Mouse (Mus musculus) A20 (cell line): Measurements from ENCODE around the gene Hist1h2ai.

Source experiments
- DNase-seq: peaks from one replicate; pipeline ENCODE4 v3.0.0-alpha.2; 2011; ENCODE audit warnings: low read depth, low spot score

Hist1h2ai gene

DNA sequence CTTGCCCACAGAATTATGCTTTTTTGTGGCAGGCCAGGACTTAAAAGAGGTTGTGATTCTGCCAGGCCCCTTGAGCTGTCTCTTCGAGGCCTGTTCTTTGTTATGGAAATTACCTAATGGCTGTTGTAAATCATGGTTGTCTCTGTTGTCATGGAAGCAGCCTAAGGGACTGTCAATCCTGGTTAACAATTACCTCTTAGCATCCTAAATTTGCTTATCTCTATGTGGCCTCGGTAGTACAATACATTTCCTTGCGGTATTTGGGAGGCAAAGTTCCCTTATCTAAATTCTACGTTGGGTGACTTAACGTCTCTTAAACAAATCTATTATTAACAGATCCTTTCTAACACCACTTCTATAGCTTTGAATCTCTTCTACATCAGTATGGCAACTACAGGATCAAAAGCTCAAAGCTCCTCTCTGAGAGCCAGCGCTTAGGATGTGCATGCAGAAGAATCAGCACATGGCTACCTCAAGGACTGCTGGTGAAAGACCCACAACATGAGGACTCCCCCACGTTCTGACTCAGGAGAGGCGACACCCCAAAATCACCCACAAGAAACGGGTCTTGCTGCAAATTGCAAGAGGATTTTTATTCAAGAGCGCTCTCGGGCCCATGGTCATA is 11.8 kb downstream of the Hist1h2ai start:
- no peak for DNase-seq

DNA sequence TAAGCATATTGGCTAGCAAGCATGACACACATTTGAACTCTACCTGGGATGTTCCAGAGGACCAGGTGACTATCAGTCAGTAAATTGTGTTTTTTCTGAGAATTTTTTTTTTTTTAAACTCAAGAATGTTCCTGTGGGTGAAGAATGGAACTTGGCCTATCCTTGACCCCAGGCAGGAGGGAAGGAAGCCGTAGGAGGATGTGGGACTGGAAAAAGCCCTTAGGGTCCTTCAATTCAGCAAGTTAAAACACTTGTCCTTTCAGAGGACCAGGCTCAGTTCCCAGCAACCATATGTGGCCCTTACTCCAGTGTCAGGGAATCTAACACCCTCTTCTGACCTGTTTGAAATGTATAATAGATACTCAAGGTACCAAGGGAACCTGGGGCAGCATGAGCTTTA is 13.3 kb downstream of the Hist1h2ai start:
- DNase-seq: no peak

DNA sequence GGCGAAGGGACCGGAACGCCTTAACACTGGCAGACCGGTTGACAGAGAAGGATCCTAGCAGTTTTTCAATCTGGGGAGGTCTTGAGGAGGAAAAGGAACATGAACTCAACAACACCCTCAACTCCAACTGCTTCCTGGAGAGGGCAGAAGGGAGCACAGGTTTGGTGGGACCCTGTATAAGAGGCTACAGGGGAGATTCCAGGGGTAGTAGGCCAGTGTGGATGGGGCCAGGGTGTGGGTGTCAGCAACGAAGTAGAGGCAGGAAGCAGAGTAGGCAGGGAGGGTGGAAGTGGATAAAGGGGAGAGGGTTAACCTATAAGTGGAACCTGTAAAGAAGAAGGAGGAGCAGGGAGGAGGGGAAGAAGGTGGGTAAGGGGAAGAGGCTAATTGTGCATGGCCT is 17.2 kb downstream of the Hist1h2ai start:
- peak; percentile 48 for DNase-seq

DNA sequence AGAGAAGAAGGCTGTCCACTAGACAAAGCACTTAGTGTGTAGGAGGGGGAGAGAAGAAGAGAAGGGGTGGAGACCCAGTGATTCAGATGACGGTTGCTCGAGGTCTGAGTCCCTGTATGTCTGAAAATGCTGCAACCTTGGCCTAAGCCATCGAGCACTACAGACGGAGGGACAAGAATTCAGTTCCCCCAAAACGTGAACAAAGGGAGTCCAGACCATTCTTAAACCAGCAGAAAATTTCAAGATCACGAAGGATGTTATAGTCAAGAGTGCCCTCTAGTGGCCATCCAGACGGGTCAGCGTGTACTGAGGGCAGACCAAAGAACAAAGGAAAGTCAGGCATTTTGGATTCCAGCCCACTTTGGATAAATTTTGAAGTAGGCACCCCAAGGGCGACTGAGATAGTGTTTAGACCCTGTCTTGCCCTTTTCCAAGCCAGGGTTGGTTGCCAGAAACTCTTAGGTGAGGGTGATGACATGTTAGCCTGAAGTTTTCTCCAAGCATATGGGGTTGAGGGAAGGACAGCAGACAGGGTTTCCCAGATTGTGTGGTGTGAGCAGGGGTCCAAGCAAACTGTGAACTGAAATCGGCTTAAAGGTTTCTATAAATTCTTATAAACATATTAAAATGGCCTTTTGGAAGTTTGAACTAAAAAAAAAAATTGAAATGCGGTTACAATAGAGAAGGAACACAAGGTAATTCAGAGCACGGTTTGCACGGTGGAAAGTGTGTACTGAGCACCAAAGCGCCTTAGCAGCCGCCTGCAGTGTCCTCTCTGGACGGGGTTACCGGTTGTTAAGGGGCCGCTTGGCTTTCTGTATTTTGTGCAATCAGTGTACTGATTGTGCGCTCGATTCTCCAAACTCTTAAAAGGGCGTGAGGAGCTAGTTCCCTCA is 18.0 kb downstream of the Hist1h2ai start:
- DNase-seq: peak; percentile 90

DNA sequence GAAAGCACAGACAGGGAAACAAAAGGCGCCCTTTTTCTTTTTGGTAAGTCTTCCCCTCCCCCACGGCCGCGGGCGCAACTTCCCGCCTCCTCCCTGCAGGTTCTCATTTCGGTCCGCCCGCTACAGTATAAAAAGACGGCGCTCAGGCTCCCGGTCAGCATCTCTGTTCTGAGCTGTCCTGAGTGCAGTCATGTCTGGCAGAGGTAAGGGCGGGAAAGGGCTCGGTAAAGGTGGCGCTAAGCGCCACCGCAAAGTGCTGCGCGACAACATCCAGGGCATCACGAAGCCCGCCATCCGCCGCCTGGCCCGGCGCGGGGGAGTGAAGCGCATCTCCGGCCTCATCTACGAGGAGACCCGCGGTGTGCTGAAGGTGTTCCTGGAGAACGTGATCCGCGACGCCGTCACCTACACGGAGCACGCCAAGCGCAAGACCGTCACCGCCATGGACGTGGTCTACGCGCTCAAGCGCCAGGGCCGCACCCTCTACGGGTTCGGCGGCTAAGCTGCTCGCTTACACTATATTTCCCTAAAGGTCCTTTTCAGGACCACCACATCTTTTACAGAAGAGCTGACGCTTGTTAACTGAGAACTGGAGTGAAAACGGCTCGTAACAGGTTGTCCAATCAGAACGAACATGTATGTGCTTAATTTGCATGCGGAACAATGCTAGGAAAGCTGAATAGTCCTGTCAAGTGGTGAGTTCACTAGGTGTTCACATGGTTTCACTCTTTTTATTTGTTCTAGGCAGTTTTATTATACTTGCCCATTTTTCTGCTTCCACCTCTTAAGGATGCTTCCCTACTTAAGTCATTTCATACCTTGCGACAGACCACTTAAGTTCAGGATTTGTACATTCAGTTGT is 18.9 kb downstream of the Hist1h2ai start, which contains the start of gene Hist1h4j:
Gene Hist1h4j (plus strand): TSS at position 159 of the 862 bp plus-strand sequence.
- peak; percentile 94 for DNase-seq

DNA sequence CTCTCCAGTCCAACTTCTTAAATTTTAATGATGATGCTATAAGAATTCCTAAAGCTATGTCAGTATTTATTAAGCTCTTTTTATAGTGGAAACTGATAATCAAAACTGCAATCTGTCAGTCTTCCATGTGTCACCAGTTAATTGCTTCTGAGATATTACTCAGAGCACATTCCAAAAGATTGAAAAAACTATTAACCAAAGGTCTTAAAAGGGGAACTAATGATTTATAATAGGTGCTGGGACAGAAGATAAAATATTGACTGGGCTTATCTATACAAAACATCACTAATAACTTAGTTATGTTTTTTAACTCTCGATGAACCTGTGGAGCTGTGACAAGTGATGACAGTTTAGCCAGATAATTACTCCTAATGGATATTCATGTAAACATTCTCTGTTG is 28.8 kb downstream of the Hist1h2ai start:
- no peak for DNase-seq

DNA sequence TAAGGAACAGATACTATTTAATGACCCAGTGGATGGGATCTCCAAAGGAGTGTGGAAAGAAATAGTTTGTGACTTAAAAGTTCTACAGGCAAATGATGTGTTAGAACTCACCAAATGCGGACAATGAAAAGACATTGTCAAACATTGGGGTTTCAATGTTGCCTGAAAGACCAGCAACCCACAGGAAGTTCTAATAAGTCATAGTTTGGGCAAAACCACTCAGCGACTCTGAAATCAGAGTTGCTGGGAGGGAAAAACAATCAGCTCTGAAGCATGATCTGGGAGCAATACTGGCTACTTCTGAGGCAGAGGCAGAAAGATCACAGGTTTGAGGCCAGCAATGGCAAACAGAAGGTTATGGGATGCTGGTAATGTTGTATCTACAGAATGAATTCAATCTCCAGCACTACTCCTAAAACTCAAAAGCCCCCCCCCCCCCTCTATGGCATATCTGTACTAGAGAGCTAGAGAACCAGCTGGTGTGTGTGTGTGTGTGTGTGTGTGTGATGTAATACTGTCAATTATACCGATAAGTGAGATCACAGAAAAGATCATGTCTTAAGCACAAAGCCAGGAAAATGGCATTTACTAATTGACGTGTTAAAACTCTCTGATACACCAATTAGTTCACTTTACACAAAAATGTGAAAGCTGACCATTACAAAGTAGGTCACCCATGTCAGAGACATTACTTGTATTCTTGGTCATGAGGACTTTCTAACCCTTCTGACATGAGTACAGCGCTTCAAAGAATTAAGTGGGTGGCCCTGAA is 33.4 kb downstream of the Hist1h2ai start:
- peak; percentile 72 for DNase-seq

DNA sequence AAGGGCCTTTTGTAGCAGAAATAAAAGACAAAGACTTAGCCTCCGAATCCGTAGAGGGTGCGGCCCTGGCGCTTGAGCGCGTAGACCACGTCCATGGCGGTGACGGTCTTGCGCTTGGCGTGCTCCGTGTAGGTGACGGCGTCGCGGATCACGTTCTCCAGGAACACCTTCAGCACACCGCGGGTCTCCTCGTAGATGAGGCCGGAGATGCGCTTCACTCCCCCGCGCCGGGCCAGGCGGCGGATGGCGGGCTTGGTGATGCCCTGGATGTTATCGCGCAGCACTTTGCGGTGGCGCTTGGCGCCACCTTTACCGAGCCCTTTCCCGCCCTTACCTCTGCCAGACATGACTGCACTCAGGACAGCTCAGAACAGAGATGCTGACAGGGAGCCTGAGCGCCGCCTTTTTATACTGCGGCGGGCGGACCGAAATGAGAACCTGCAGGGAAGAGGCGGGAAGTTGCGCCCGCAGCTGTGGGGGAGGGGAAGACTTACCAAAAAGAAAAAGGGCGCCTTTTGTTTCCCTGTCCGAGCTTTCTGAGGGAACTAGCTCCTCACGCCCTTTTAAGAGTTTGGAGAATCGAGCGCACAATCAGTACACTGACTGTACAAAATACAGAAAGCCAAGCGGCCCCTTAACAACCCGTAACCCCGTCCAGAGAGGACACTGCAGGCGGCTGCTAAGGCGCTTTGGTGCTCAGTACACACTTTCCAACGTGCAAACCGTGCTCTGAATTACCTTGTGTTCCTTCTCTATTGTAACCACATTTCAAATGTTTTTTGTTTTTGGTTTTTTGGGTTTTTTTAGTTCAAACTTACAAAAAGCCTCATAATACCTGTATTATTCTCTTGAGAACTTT is 34.2 kb downstream of the Hist1h2ai start, which contains the start of gene Hist1h4k:
Gene Hist1h4k (minus strand): TSS at position 347 of the 859 bp plus-strand sequence.
- peak; percentile 95 for DNase-seq

DNA sequence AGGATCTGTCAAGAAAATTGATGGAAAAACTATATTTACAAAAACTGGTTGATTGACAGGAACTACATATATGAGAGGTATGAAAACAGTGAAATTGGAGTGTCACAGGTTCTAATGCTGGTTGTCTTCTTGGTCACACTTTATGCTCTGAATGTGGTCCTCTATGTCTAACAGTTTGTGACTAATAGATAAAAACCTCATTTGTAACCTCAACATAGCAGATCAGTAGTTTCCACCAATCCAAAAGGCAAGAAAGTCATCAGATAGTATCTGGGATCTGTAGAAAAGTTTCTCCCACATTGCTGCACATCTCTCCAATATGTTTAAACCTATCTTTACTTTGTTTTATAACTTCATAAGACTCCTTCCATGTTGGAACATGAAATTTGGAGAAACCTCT is 35.2 kb downstream of the Hist1h2ai start:
- peak; percentile 29 for DNase-seq

DNA sequence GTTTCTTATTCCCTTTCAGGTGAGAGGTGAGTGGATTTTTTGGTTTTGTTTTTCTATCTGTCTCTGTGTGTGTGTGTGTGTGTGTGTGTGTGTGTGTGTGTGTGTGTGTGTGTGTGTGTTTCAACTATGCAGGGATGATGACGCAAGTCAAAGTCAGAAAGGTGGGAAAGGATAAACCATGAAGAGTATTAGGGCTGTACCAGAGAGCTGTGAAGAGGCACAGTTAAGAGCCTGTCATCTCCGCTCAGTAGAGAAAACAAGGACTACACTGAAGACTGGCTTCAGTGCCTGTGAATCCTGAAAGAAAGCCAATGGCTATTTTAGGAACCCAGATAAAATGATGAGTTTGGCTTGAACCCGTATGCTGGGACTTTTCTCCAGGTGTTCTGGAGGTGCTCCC is 35.6 kb downstream of the Hist1h2ai start:
- no peak for DNase-seq

DNA sequence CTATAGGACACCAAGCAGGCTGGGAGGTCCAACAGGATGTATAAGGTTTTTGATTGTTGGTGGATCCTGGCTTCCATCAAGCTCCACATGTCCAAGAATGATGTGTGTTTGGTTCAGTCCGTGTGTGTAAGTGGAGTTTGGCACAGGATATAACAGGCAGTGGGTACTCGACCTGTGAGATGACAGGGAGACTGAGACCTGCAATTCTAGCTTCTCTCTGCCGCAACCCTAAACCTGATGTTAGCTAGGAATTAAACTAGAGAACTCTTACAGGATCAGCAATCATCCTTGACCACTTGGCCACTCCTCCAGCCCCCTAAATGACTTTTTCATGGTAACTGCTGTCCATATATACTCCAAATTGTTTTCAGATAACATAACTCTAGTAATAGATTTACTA is 36.1 kb downstream of the Hist1h2ai start:
- peak; percentile 48 for DNase-seq

DNA sequence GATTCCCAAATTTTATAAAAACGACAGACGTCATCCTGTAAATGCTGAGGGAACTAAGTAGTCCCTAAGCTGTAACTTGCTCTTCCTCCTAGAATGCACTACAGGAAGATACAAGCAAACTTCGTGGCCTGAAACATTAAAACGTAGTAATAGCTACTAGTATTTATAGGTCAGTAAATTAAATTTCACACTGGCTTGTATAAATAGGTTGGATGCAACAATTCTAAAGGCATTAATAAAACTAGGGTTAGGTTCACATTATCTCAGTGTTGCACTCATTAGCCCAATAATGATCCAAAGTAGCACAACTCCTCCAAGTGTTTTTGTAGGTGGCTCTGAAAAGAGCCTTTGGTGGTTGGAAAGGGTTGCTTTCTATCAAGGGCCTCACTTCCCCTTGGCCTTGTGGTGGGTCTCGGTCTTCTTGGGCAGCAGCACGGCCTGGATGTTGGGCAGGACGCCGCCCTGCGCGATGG is 36.9 kb downstream of the Hist1h2ai start:
- peak; percentile 77 for DNase-seq

DNA sequence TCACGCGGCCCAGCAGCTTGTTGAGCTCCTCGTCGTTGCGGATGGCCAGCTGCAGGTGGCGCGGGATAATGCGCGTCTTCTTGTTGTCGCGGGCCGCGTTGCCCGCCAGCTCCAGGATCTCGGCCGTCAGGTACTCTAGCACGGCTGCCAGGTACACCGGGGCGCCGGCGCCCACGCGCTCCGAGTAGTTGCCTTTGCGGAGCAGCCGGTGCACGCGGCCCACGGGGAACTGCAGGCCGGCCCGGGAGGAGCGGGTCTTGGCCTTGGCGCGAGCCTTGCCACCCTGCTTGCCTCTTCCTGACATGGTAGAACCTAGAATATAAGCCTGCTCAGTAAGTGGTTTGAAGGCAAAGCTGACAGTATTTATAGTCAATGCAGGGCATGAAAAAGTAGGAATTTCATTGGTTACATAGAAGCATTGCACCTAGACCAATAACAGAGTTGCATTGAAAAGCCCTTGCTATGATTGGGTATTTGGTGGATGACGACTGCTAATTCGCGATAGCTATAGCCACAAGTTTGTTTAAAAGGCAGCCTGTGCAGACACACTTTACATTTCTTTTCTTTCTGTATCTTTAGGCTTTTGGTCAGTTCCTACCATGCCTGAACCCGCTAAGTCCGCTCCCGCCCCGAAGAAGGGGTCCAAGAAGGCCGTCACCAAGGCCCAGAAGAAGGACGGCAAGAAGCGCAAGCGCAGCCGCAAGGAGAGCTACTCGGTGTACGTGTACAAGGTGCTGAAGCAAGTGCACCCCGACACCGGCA is 37.5 kb downstream of the Hist1h2ai start, which contains the start of the genes Hist1h2ak and Hist1h2bn:
Gene Hist1h2ak (minus strand): TSS at position 304 of the 762 bp plus-strand sequence.
Gene Hist1h2bn (plus strand): TSS at position 600 of the 762 bp plus-strand sequence.
- DNase-seq: peak; percentile 95

DNA sequence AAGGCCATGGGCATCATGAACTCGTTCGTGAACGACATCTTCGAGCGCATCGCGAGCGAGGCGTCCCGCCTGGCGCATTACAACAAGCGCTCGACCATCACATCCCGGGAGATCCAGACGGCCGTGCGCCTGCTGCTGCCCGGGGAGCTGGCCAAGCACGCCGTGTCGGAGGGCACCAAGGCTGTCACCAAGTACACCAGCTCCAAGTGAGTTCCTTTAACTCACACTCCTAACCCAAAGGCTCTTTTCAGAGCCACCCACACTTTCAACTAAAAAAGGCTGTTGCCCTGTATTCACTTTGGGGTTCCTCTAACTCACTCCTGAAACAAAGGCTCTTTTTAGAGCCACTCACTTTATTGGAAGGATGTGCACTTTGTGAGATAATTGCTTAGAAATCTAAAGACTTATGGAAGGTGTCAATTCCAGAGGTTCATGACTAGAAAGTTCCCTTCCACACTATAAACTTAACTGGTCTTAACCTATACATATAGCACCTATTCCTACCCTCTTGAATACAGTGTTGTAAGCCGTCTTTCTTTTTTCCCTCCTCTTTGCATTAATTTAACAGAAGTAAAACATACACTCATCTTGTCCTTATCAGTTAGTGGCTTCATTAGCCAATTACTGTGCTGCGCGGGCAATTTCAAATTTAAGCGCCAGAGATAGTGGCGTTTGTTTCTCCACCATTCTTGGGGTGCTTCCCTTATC is 38.2 kb downstream of the Hist1h2ai start:
- peak; percentile 76 for DNase-seq

DNA sequence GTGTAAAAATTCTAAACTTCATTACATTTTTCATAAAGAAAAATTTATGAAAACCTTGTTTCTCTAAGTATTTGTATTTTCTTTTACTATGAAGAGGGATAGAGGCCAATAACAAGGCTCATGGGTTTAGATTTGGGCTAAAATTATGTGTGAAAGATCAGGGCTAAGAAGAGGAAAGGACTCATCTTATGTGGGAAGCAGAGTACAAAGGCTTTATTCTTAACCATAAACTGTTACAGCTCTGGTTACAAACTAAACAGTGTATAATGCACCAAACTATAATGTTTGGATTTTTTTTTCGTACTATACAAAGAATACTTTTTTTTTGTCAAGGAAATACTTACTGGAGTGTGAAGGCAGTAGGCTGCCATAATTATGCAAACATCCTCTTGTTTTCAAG is 39.5 kb downstream of the Hist1h2ai start:
- DNase-seq: peak; percentile 51
